Mouse (Mus musculus) cortical plate, adult 2 months (tissue): Measurements from ENCODE around the gene Znfx1. TPM values are rescaled to one million over a fixed set of nuclear protein-coding genes. Genes with fewer than 3 reads are reported as not detected.
A peak's percentile ranks its signal among the peaks of the same experiment; 100 is the strongest.
"Not testable (repeated sequence)": the region's sequence is repeated elsewhere in the genome, so short reads cannot be mapped to it uniquely, and the experiment has no call there.

Source experiments
- H3K27ac ChIP-seq: fragments of 200-500 bp; 2 replicates; pipeline ENCODE4 v1.5.1; 2012; ENCODE audit warnings: low read length, control low read depth, inconsistent platforms; ENCODE audit not compliant: insufficient read depth
- H3K4me1 ChIP-seq: fragments of 200-500 bp; 2 replicates; pipeline ENCODE4 v1.6.1; 2011; ENCODE audit warnings: low read length; ENCODE audit not compliant: control insufficient read depth, insufficient read depth
- H3K4me3 ChIP-seq: fragments of 200-500 bp; 2 replicates; pipeline ENCODE4 v1.5.1; 2011; ENCODE audit warnings: mild to moderate bottlenecking, low read length, control low read depth; ENCODE audit not compliant: insufficient read depth
- CTCF ChIP-seq: fragments of 200-500 bp; IDR thresholded peaks from 2 replicates; pipeline ENCODE4 v1.5.1; 2011; ENCODE audit warnings: mild to moderate bottlenecking, control low read depth, low read length; ENCODE audit not compliant: insufficient read depth; ENCODE audit errors: extremely low read depth
- POLR2A ChIP-seq: fragments of 200-500 bp; IDR thresholded peaks from 2 replicates; pipeline ENCODE4 v1.6.1; 2011; ENCODE audit warnings: mild to moderate bottlenecking, low read length, control low read depth; ENCODE audit not compliant: insufficient read depth; ENCODE audit errors: extremely low read depth
- polyA plus RNA-seq: library from polyadenylated mRNA; depleted of rRNA; stranded (reverse); fragments of >200 nt; gene quantifications from 2 replicates; pipeline ENCODE4 v1.2.3, GENCODE M21; 2012

Znfx1 gene
- polyA plus RNA-seq, 1 experiment = 37.1 TPM

DNA sequence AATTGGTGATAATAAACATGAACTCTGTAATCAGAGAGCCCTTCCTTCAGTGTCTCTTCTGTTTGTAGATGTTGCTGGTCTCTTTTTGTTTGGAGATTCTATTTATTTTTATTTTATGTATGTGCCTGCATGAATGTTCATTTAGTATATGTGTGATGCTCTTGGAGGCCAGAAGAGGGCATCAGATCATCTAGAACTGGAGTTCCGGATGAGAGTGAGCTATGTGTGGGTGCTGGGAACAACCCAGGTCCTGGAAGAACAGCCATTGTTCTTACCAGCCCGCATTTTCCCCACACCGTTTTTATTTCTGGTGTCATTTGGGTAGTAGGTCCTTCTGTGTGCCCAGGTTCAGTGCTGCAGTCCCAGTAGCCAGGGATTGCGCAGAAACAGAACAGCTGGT is 32.3 kb downstream of the Znfx1 start:
- H3K27ac ChIP-seq = no peak overlapping the region
- H3K4me1 ChIP-seq = no peaks in the 10 kb centered on the region
- no peak for TF ChIP-seq POLR2A
- TF ChIP-seq CTCF = no peak
- H3K4me3 ChIP-seq = no peak overlapping the region

DNA sequence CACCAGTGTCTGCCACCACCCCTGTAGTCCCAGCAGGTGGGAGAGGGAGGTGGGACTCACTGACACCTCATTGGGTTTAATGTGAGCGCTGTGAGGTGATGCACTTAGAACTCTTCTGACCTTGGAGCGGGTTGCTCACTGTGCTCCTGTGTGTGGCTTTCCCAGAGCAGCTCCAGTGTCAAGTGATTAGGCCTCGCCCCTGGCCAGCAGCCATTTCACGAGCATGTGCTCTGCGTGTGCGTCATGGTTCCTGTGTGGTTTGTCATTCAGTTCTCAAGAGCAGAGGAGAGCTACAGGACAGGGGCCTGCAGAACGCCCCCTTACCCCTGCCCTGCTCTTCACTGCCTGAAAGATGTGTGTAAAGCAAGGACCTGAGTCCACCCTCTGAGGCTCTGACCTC is 34.3 kb downstream of the Znfx1 start:
- TF ChIP-seq CTCF (no peak), POLR2A (no peak)
- no peaks in the 10 kb centered on the region for H3K4me1 ChIP-seq
- no peak overlapping the region for H3K27ac ChIP-seq
- H3K4me3 ChIP-seq = no peak overlapping the region

DNA sequence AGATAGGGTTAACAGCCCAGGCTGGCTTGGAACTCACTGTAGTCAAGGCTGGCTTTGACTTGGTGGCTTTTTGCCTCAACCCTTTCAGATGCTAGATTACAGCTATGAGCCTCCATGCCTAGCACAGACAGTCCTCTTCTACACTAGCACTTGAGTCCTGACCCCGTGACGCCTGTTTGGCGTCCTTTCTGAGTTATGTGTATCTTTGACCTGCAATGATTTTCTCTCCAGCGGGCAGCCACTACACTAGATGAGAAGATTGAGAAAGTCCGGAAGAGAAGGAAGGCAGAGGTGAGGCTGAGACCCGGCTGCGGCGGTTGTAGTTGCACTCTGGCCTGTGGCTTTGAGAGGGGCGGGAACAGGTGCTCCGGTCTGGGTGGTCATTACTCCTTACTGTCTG is 43.4 kb downstream of the Znfx1 start:
- no peak overlapping the region for H3K4me3 ChIP-seq
- peaks cover 5% of the 10 kb centered on the region; the same call in 1 of the 2 replicates for H3K4me1 ChIP-seq
- TF ChIP-seq POLR2A (no peak), CTCF (no peak)

DNA sequence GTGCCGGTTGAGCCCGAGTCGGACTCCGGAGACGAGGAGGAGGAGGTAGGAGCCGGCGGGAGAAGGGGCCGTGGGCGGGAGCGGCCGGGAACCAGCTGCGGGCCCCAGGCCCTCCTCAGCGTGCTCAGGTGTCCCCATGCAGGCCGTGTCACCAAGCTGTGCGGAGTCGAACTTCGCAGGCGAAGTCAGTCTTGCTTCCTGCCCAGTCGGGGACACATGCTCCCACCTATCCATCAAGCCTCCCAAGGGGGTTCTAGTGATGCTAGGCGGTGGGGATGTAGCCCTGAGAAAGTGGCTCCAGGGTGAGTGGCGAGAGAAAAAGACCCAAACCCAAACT is 47.5 kb downstream of the Znfx1 start:
- Histone ChIP-seq H3K27ac (no peak overlapping the region), H3K4me3 (peak overlapping the region; percentile 81), H3K4me1 (peaks cover 7% of the 10 kb centered on the region)
- TF ChIP-seq POLR2A = no peak
- TF ChIP-seq CTCF = no peak

More for the DNA sequence above, 43.4 kb downstream of the Znfx1 start:
- H3K27ac ChIP-seq = no peak overlapping the region

DNA sequence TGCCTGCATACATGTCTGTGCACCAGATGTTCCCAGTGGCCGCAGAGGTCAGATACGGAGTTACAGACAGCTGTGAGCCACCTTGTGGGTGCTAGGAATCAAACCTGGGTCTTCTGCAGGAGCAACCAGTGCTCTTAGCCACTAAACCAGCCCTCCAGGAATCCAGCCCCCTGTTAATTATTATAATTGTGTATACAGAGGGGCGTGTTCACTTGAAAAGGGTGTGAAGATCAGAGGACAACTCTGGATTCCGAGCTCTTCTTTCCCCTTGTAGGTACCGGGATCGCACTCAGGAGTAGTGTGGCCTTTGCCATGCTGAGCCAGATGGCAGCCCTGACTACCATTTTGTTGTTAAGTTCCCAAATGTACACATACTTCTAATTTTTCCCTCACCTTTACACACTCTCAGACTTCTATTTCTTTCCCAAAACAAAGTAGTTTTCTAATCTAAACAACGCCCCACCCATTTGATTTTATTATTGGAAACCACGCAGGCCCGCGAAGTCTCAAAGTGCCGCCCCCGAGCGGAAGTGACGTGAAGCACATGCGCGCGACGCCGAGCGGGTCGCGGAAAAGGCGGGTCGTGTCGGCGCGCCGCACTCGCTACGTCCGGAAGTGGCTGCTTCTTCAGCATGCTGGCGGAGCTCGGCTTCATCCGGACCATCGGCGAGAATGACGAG is 48.0 kb downstream of the Znfx1 start, which contains the start of gene Ddx27:
Ddx27 (plus strand) TSS at position 492 of the 680 bp plus-strand sequence.
- Histone ChIP-seq H3K4me3 (peak within 1 kb of the TSS; percentile 81), H3K4me1 (peaks cover 9% of the 10 kb centered on the region), H3K27ac (no peak within 1 kb of the TSS)
- TF ChIP-seq CTCF = no peak
- peak; percentile 62; the same call in 1 of the 2 replicates for TF ChIP-seq POLR2A

DNA sequence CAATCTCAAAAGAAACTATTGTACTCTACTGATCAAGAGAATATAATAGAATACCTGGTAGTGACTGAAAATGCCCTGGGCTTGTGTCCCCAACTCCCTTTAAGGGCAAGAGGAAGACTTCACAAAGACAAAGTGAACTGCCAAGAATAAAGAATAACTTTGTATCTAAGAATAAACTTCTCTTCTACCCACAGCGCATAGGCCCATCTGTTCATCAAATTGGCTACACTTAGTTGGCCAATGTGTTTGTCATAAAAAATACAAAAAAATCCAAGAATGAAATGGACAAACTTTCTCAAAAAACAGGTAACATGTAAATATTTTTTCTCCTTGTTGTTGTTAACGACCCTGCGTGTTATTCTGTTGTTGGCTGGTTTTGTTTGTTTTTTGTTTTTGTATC is 52.3 kb downstream of the Znfx1 start:
- Histone ChIP-seq H3K4me1 (peaks cover 5% of the 10 kb centered on the region), H3K27ac (no peak overlapping the region), H3K4me3 (no peak overlapping the region)
- no peak for TF ChIP-seq CTCF
- TF ChIP-seq POLR2A = no peak

DNA sequence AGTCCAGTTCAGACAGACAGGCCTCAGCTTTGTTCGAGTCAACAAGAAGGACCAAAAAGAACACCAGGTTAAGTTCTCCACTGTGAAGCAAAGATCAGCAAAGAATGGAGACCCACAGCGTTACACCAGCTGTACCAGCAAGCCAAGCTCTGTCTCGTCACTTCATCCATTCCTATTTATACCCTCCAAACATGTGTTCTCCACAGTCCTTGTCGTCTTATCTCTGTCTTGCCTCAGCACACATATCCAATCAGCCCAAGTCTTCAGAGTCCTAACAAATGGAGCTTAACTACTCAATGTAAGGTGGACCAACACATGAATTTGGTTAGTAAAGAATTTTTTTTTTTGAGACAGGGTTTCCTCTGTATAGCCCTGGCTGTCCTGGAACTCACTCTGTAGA is 53.3 kb downstream of the Znfx1 start:
- Histone ChIP-seq H3K27ac (no peak overlapping the region), H3K4me3 (no peak overlapping the region), H3K4me1 (peaks cover 5% of the 10 kb centered on the region)
- TF ChIP-seq POLR2A (no peak), CTCF (no peak)

DNA sequence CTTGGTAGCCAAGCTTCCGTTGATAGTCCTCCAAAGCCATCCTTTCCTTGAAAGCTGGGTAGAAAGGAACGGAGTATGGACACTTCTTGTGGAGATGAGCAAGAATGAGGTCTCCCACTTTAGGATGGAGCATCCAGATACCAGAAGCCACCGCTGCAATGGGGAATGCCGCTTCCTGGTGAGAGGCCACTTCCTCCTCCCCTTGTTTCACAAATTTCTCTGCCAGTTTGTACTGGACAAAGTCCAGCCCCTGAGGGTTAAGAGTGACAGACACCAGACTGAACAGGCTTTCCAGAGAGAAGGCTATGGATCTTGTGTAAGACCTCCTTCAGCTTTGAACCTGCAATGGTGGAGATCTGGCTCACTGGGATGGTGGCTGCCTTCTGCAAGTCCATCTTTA is 55.2 kb downstream of the Znfx1 start:
- H3K27ac ChIP-seq, H3K4me1 ChIP-seq, H3K4me3 ChIP-seq: not testable (repeated sequence)

DNA sequence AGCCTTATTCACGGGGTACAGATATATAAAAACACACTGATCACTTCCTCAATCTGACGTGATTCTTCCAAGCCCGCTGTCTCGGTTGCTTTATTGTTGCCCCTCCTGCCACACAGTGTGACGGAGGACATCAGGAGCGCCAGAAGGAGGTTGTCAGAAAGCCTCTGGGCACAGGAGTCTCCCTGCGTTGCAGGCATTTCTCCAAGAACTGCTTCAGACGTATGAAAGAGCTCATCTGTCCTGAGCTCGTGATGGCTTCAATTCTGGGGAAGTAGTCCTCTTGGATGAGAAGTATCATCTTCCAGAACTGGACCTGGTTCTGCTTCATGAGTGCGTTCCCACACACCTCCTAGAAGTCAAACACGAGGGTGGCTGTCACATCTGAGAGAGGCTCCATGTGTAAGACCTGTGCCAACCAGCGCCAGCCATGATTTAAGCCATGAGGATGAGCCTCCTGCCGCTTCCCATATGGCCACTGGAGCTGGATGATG is 55.8 kb downstream of the Znfx1 start:
- no peak for TF ChIP-seq CTCF
- no peak for TF ChIP-seq POLR2A
- Histone ChIP-seq H3K27ac (no peak overlapping the region), H3K4me3 (no peak overlapping the region), H3K4me1 (peaks cover 8% of the 10 kb centered on the region)

DNA sequence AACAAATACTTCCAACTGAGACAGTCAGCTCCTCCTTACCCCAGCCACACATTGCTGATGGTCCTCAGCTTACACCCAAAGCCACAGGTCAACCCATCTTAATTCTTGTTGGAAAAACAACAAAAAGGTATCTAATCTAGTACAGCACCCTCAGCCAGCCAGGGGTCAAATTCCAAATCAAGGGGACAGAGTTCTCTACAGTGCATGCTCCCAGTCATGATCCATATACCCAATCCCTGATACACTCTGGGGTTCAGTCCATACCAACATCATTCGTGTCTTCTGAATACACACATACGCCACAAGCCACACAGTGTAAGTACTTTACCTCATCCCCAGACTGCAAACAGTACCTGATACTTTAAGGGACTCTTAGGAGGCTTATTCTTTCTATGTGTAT is 56.5 kb downstream of the Znfx1 start:
- no peak overlapping the region for H3K27ac ChIP-seq
- no peak overlapping the region for H3K4me3 ChIP-seq
- TF ChIP-seq CTCF = no peak
- no peak for TF ChIP-seq POLR2A
- peaks cover 8% of the 10 kb centered on the region for H3K4me1 ChIP-seq
